Mouse (Mus musculus): ENCODE measurements around the gene Zfp382.
A peak's percentile ranks its signal among the peaks of the same experiment; 100 is the strongest.
"Not testable (repeated sequence)": the region's sequence is repeated elsewhere in the genome, so short reads cannot be mapped to it uniquely, and the experiment has no call there.

Zfp382 gene

DNA sequence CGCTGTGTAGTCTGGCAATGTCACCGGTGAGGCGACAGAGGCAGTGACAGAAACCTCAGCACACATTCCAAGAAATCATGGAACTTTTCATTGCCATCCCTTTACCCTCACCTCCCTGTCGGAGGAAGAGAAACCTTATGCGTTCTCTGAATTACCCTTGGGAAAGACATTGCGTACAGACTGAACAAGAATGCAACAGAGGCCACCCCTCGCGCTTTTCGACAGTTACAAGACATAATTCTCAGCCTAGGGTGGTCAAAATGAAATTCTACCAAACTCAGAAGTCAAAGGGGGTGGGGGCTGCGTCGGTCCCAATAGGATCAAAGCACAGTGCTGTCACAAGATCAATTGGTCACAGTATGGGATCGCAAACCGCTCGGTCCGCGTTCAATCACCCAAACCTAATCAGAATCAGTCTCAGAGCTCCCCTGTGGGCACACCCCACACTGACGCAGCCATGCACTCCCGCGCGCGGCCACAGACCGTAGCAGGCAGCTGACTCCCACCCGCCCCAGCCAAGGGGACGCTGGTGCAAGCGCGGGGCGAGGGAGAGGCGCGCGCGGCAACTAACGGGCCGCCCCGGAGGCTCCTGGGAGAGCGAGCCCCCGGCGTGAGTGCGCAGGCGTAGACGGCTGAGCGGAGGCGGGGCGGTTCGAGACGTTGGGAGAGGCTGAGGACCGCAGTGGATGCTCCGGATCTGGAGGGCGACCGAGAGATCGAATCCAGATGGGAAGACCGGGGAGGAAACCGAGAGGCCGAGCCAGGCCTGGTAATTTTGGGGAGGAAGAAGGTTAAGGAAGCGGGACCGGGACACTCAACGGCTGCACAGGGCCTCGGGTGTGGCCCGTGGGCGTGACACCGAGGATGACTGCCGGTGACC, at the start of gene Zfp382:
TSS of gene Zfp382 (plus strand) at position 635 of the 880 bp plus-strand sequence.
- DNase-seq (ENCODE audit: low read depth, low spot score) = peak; percentile 77

GRCm38 (mm10) chr7:30072146-30073028, 49.4 kb upstream of the Zfp382 start, which contains the start of gene Zfp82:
Gene Zfp82 (minus strand): TSS chr7:30072900.
- DNase-seq (ENCODE audit: low read depth, low spot score) = peak; percentile 82

- no peak for DNase-seq (ENCODE audit: low read depth, low spot score)
These were observed 35.2 kb upstream of the Zfp382 start for GRCm38 (mm10) chr7:30086524-30086923.

- DNase-seq (ENCODE audit: low read depth, low spot score) = no peak
These were observed 32.3 kb upstream of the Zfp382 start for GRCm38 (mm10) chr7:30089405-30089804.

DNA sequence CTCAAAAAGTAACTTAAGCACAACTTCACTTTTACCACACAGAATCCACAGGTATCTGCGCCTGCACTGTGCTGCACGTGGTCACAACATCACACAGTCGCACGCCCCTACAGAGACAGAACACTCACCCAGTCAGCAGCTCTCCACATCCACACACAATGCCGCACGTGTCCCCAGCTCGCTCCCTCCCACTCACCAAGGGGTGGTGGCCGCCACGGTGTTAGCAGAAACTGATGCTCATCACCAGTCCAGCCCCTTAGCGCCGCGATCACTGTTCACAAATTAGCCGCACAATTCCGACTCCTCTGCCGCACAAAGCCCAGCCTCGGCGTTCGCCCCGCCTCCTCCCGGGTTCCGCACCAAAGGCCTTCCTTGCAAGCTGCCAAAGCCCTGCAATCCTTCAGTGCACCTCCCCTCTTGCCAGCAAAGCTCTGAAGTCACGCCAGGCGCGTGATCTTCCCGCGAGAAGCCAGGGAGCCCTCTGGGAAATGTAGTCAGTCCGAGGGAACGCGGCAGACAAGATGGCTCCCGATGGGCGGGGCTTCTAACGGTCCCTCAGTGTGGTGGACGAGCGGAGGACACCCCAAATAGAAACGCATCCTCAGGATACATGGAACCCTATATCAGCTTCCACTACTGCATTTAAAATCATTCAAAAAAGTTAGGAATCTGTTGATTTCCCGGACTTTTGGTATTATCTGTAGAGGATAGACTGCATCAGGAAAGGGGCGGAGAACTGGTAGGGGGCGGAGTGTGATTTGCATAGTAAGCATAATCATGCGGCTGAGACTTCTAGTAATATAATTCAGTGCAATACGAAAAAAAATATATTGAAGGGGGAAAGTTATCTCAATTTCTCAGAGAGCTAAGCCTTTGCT, 31.4 kb upstream of the Zfp382 start, which contains the start of the genes Gm26920 and Zfp566:
TSS of gene Gm26920 (minus strand) at position 319 of the 878 bp plus-strand sequence.
TSS of gene Zfp566 (minus strand) at position 436 of the 878 bp plus-strand sequence.
- peak; percentile 96 for DNase-seq (ENCODE audit: low read depth, low spot score)

GRCm38 (mm10) chr7:30090970-30091585, 30.7 kb upstream of the Zfp382 start:
- DNase-seq (ENCODE audit: low read depth, low spot score) = no peak

- no peak for DNase-seq (ENCODE audit: low read depth, low spot score)
These were observed 29.1 kb upstream of the Zfp382 start for GRCm38 (mm10) chr7:30092666-30093065.

DNA sequence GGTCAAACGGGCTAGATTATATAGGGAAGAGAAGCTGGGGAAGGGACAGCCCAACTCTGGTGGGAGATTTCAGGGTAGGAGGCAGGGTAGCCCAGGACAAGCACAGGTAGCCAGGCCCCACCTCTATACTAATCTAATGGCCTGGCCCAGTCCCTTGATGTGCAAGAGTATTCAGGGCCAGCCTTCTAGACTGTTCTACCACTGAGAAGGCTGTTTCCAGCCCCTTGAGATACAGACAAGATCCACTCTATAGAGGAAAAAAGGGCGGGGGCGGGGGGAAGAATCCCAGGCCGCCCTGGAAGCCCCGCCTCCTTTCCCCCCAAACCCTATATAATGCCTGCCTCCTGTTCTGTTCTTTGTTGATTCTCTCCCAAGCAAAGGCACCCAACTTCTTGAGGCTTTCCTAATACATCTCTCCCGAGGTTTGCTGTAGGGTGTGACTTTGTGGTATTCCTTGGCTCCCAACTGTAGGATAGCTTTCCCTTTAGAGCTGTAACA, 27.8 kb upstream of the Zfp382 start:
- no peak for DNase-seq (ENCODE audit: low read depth, low spot score)

DNA sequence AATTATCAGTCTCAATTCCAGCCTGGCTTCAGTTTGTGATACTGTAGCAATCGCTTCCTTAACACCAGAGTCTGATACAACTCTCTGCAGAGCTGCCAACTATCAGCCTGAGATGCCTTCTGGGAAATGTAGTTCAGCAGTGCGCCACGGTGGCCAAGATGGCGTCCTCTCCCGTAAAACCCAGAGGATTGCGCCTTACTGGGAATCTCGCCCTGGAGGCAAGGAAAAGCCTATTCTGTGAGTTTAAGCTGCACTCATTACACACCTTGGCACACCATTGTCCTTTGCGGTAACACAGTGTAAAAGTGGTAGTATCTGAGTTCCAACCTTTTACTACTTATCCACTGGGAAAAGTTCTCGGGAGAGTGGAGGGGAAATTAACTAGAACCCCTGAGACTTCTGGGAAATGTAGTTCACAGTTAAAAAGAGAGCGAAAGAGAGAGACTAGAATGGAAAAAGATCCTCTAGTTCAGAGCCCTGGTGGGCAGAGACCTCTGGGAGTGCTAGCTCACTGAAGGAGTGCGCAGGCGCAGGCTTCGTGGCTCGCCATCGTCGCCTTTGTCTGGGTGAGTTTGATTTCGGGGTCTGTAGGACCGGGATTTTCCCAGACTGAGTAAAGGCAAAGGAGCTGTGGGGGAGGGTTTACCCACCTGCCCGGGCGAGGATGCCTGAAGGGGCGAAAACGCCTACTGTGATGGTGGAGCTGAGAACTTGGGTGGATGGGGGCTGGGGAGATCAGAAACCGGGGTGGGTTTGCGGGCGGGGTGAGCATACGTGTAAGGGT, 26.9 kb upstream of the Zfp382 start, which contains the start of gene Zfp260:
TSS of gene Zfp260 (plus strand) at position 132 of the 784 bp plus-strand sequence.
- DNase-seq (ENCODE audit: low read depth, low spot score) = peak; percentile 85

GRCm38 (mm10) chr7:30095551-30096125, 26.1 kb upstream of the Zfp382 start:
- no peak for DNase-seq (ENCODE audit: low read depth, low spot score)

- DNase-seq (ENCODE audit: low read depth, low spot score) = peak; percentile 64
These were observed 22.4 kb upstream of the Zfp382 start for GRCm38 (mm10) chr7:30099297-30099696.

- DNase-seq (ENCODE audit: low read depth, low spot score) = no peak
These were observed 5.7 kb upstream of the Zfp382 start for GRCm38 (mm10) chr7:30116076-30116475.

GRCm38 (mm10) chr7:30117935-30118334, 3.8 kb upstream of the Zfp382 start:
- not testable (repeated sequence) for DNase-seq (ENCODE audit: low read depth, low spot score)

- no peak for DNase-seq (ENCODE audit: low read depth, low spot score)
These were observed 417 bp downstream of the Zfp382 start for GRCm38 (mm10) chr7:30122188-30122530.

DNA sequence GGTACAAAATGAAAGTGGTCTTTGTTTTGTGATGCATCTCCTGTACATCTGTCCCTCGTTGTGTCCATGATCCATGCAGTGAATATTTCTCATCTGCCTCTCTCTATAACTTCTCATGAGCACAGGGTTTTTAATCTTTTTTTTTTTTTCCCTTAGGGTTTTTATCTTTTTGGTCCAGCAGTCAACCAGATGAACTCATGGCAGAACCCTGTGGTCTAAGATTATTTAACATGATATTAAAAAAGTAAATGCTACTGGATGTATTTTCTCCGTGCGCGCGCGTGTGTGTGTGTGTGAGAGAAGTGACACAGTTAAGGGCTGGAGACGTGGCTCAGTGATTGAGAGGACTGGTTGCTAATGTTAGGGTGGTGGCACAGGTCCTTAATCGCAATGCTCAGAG, 8.2 kb downstream of the Zfp382 start:
- no peak for DNase-seq (ENCODE audit: low read depth, low spot score)

DNA sequence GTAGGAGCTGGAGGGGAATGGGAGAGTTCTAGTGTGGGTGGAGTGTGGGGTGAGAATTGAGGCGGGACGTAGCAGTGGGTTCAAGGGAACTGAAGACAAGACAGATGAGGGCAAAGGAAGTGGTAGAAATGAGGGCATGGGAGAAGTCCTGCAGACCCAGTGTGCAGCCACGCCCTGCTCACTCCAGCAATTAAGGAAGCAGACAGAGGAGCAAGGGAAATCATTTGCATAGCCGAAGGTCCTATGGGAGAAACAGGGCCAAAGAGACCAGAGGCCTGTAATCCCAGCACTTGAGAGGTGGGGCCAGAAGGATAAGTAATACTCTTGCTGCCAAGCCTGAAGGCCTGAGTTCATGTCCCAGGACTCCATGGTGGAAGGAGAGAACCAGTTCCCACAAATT, 10.7 kb downstream of the Zfp382 start:
- DNase-seq (ENCODE audit: low read depth, low spot score) = no peak

DNA sequence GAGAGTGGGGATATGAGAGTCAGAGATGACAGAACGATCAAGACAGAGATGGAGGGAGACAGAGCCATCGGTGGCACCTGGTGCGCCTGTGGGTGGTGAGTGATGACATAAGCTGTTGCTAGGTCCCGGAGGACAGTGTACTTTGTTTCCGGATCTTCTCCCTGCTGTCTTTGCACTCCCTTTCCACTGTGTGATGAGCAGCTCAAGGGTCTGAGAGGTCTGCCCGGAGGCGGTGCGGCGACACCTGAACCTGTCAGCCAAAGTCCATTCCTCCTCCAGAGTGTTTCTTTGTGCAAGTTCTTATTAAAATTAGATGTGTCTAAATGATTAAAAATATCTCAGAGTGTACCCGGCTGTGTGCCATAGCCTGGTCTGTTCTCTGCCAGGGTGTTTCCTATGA, 15.1 kb downstream of the Zfp382 start:
- no peak for DNase-seq (ENCODE audit: low read depth, low spot score)

DNA sequence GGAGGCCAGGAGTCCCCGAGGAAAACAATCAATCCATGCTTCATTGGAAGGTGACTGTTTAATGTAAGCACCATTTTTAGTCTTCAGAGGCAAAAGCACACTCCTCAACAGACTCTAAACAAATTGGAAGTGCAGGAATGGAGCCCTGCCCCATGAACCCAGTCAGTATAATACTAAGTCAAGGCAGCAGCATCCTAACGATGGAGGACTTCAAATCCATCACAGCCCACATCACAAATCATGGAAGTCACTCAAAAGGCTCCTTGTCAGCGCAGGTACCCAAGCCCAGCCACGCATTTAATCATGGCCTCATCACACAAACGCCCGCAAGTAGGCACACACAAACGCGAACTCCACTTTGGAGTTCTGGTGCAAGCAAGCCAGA, 21.4 kb downstream of the Zfp382 start:
- no peak for DNase-seq (ENCODE audit: low read depth, low spot score)

DNA sequence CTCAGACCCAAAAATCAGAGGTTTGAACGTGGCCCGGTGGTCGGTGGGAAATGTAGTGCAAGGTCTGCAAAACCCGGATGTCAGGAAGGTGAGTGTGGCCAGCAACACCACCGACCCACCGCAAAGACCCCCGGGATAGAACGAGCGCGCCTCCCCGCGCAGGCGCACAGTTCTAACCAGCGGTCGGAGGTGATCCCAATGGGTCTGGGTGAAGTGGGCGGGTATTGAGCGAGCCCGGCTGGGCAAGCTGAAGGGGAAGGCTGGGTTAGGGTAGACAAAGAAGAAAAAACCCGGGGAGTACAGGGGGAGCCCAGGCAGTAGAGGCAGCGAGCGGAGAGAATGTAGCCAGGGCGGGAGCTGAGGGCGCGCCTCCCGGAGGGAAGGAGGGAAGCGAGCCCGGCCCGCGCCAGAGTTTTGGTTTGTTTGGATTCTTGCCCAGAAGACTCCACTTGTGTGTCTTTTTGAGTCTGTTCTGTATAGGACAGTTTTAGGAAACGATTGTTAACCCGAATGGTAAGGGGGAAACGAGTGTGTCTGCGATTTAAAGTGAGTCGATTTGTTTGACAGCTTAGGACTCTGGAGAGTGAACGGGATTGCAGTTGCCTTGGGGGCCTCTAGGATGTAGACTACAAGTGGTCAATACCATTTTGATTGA, 21.9 kb downstream of the Zfp382 start:
- peak; percentile 82 for DNase-seq (ENCODE audit: low read depth, low spot score)
